Mouse (Mus musculus): ENCODE measurements around the gene Gpr108. TPM values are rescaled to one million over a fixed set of nuclear protein-coding genes. Genes with fewer than 3 reads are reported as not detected.

Gpr108 gene
- polyA plus RNA-seq, 1 experiment from 2014 or later, result 23.9 TPM

GRCm38 (mm10) chr17:57249186-57250181 is 1.2 kb upstream of the Gpr108 start, which contains the start of gene Trip10:
Trip10 (plus strand) TSS chr17:57249455.
- WGBS, result under 1% methylated on average over 45 of the region's 52 CpGs
- Histone ChIP-seq H3K4me3 (peak within 1 kb of the TSS; percentile 81), H3K27ac (replicated peaks) (peak within 1 kb of the TSS; percentile 95), H3K4me1 (peaks cover 38% of the 10 kb centered on the region), H3K9me3 (replicated peaks) (no peaks in the 10 kb centered on the region), H3K27me3 (ENCODE audit: low read depth, poor library complexity, severe bottlenecking) (no peaks in the 10 kb centered on the region), H3K36me3 (peaks cover 21% of the 10 kb centered on the region)
- DNase-seq (ENCODE audit: low spot score), result peak; percentile 96

GRCm38 (mm10) chr17:57248771-57249170 is 525 bp upstream of the Gpr108 start:
- WGBS, result 13% methylated on average over 13 of the region's 13 CpGs
- H3K27ac ChIP-seq (replicated peaks), result peak overlapping the region; percentile 95
- H3K4me1 ChIP-seq, result peaks cover 38% of the 10 kb centered on the region
- no peak for DNase-seq (ENCODE audit: low spot score)
- peak overlapping the region; percentile 81 for H3K4me3 ChIP-seq
- H3K9me3 ChIP-seq (replicated peaks), result no peaks in the 10 kb centered on the region
- H3K27me3 ChIP-seq (ENCODE audit: low read depth, poor library complexity, severe bottlenecking), result no peaks in the 10 kb centered on the region
- H3K36me3 ChIP-seq, result peaks cover 21% of the 10 kb centered on the region

- H3K27ac ChIP-seq (replicated peaks), result peak overlapping the region; percentile 95
- peaks cover 38% of the 10 kb centered on the region for H3K4me1 ChIP-seq
- under 1% methylated on average over 46 of the region's 46 CpGs for WGBS
- peak; percentile 93 for DNase-seq (ENCODE audit: low spot score)
- no peaks in the 10 kb centered on the region for H3K27me3 ChIP-seq (ENCODE audit: low read depth, poor library complexity, severe bottlenecking)
- H3K36me3 ChIP-seq, result peaks cover 19% of the 10 kb centered on the region
- H3K4me3 ChIP-seq, result peak overlapping the region; percentile 81
- H3K9me3 ChIP-seq (replicated peaks), result no peaks in the 10 kb centered on the region
Measured at GRCm38 (mm10) chr17:57247393-57248200, 649 bp downstream of the Gpr108 start.

GRCm38 (mm10) chr17:57246663-57247392 is 1.4 kb downstream of the Gpr108 start:
- peaks cover 38% of the 10 kb centered on the region for H3K4me1 ChIP-seq
- peaks cover 27% of the 10 kb centered on the region for H3K36me3 ChIP-seq
- H3K27me3 ChIP-seq (ENCODE audit: low read depth, poor library complexity, severe bottlenecking), result no peaks in the 10 kb centered on the region
- DNase-seq (ENCODE audit: low spot score), result peak; percentile 23
- WGBS, result 4% methylated on average over 18 of the region's 18 CpGs
- H3K27ac ChIP-seq (replicated peaks), result peak overlapping the region; percentile 95
- no peaks in the 10 kb centered on the region for H3K9me3 ChIP-seq (replicated peaks)
- peak overlapping the region; percentile 81 for H3K4me3 ChIP-seq

GRCm38 (mm10) chr17:57245311-57245929 is 2.8 kb downstream of the Gpr108 start:
- peaks cover 29% of the 10 kb centered on the region for H3K4me1 ChIP-seq
- no peak for DNase-seq (ENCODE audit: low spot score)
- H3K27me3 ChIP-seq (ENCODE audit: low read depth, poor library complexity, severe bottlenecking), result no peaks in the 10 kb centered on the region
- H3K4me3 ChIP-seq, result no peak overlapping the region
- H3K9me3 ChIP-seq (replicated peaks), result no peaks in the 10 kb centered on the region
- WGBS, result 91% methylated on average over 10 of the region's 10 CpGs
- no peak overlapping the region for H3K27ac ChIP-seq (replicated peaks)
- peaks cover 32% of the 10 kb centered on the region for H3K36me3 ChIP-seq

- H3K9me3 ChIP-seq (replicated peaks), result no peaks in the 10 kb centered on the region
- 68% methylated on average over 10 of the region's 10 CpGs for WGBS
- no peak for DNase-seq (ENCODE audit: low spot score)
- peaks cover 17% of the 10 kb centered on the region for H3K4me1 ChIP-seq
- no peak overlapping the region for H3K27ac ChIP-seq (replicated peaks)
- H3K27me3 ChIP-seq (ENCODE audit: low read depth, poor library complexity, severe bottlenecking), result no peaks in the 10 kb centered on the region
- H3K36me3 ChIP-seq, result peaks cover 32% of the 10 kb centered on the region
- no peak overlapping the region for H3K4me3 ChIP-seq
Measured at GRCm38 (mm10) chr17:57243650-57244370, 4.4 kb downstream of the Gpr108 start.

GRCm38 (mm10) chr17:57237181-57237580 is 11.1 kb downstream of the Gpr108 start:
- DNase-seq (ENCODE audit: low spot score), result no peak
- Histone ChIP-seq H3K27ac (replicated peaks) (no peak overlapping the region), H3K4me1 (no peaks in the 10 kb centered on the region), H3K27me3 (ENCODE audit: low read depth, poor library complexity, severe bottlenecking) (no peaks in the 10 kb centered on the region), H3K4me3 (no peak overlapping the region), H3K9me3 (replicated peaks) (no peaks in the 10 kb centered on the region), H3K36me3 (peaks cover 46% of the 10 kb centered on the region)
- 91% methylated on average over 9 of the region's 9 CpGs for WGBS

GRCm38 (mm10) chr17:57235803-57236202 is 12.4 kb downstream of the Gpr108 start:
- 89% methylated on average over 5 of the region's 5 CpGs for WGBS
- no peaks in the 10 kb centered on the region for H3K9me3 ChIP-seq (replicated peaks)
- no peaks in the 10 kb centered on the region for H3K4me1 ChIP-seq
- H3K36me3 ChIP-seq, result peaks cover 38% of the 10 kb centered on the region
- H3K27ac ChIP-seq (replicated peaks), result no peak overlapping the region
- no peaks in the 10 kb centered on the region for H3K27me3 ChIP-seq (ENCODE audit: low read depth, poor library complexity, severe bottlenecking)
- DNase-seq (ENCODE audit: low spot score), result no peak
- no peak overlapping the region for H3K4me3 ChIP-seq

GRCm38 (mm10) chr17:57234254-57234928 is 13.9 kb downstream of the Gpr108 start:
- H3K4me3 ChIP-seq, result no peak overlapping the region
- H3K4me1 ChIP-seq, result no peaks in the 10 kb centered on the region
- DNase-seq (ENCODE audit: low spot score), result no peak
- H3K27me3 ChIP-seq (ENCODE audit: low read depth, poor library complexity, severe bottlenecking), result no peaks in the 10 kb centered on the region
- WGBS, result 80% methylated on average over 12 of the region's 12 CpGs
- H3K36me3 ChIP-seq, result peaks cover 38% of the 10 kb centered on the region
- no peaks in the 10 kb centered on the region for H3K9me3 ChIP-seq (replicated peaks)
- no peak overlapping the region for H3K27ac ChIP-seq (replicated peaks)

- H3K9me3 ChIP-seq (replicated peaks), result no peaks in the 10 kb centered on the region
- DNase-seq (ENCODE audit: low spot score), result no peak
- no peaks in the 10 kb centered on the region for H3K27me3 ChIP-seq (ENCODE audit: low read depth, poor library complexity, severe bottlenecking)
- H3K4me3 ChIP-seq, result no peak overlapping the region
- 65% methylated on average over 7 of the region's 7 CpGs for WGBS
- peaks cover 37% of the 10 kb centered on the region for H3K36me3 ChIP-seq
- no peak overlapping the region for H3K27ac ChIP-seq (replicated peaks)
- no peaks in the 10 kb centered on the region for H3K4me1 ChIP-seq
Measured at GRCm38 (mm10) chr17:57233038-57233437, 15.2 kb downstream of the Gpr108 start.

GRCm38 (mm10) chr17:57232200-57232599 is 16.0 kb downstream of the Gpr108 start:
- H3K4me1 ChIP-seq, result no peaks in the 10 kb centered on the region
- no peak for DNase-seq (ENCODE audit: low spot score)
- H3K27me3 ChIP-seq (ENCODE audit: low read depth, poor library complexity, severe bottlenecking), result no peaks in the 10 kb centered on the region
- no peak overlapping the region for H3K4me3 ChIP-seq
- H3K9me3 ChIP-seq (replicated peaks), result no peaks in the 10 kb centered on the region
- WGBS, result 83% methylated on average over 1 of the region's 1 CpGs
- H3K27ac ChIP-seq (replicated peaks), result no peak overlapping the region
- peaks cover 29% of the 10 kb centered on the region for H3K36me3 ChIP-seq
